Mouse (Mus musculus) C2C12 (cell line): ENCODE measurements around the gene Smim1.

Experiments
- CEBPB ChIP-seq: IDR thresholded peaks from one replicate; pipeline ENCODE4 v1.6.1; 2011; ENCODE audit warnings: low read depth, mild to moderate bottlenecking, control low read depth, moderate library complexity
- CTCF ChIP-seq: IDR thresholded peaks from one replicate; pipeline ENCODE4 v1.5.1; 2011; ENCODE audit not compliant: control insufficient read depth, insufficient read depth, insufficient read length
- FOSL1 ChIP-seq: IDR thresholded peaks from one replicate; pipeline ENCODE4 v1.8.0; 2011; ENCODE audit warnings: mild to moderate bottlenecking, low read length; ENCODE audit not compliant: poor library complexity, insufficient read depth, severe bottlenecking
- MAX ChIP-seq: IDR thresholded peaks from one replicate; pipeline ENCODE4 v1.6.1; 2011; ENCODE audit warnings: mild to moderate bottlenecking, control low read depth
- USF1 ChIP-seq: IDR thresholded peaks from one replicate; pipeline ENCODE4 v1.6.1; 2011; ENCODE audit warnings: low read depth, mild to moderate bottlenecking, control low read depth, moderate library complexity

DNA sequence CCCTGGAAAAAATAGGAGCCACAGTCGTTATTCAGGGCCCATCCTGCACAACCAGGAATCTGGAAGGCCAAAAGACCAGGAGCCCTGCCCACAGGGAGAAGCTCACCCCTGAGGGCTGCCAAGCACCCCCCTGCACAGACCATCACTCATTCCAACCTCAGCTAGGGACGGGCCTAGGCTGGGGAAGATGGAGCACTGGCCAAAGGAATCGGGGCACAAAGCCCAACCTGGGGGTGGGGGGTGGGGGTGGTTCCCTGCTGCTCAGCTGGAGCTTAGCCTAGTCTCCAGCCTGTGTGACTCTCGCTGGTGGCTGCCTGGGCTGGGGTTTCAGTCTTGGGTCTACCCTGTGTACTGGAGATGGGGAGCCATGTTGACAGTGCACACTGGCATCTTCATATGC lies 3.2 kb downstream of the Smim1 start:
- TF ChIP-seq CTCF = no peak
- no peak for TF ChIP-seq CEBPB
- no peak for TF ChIP-seq MAX
- TF ChIP-seq USF1 = no peak
- no peak for TF ChIP-seq FOSL1
